Mouse (Mus musculus): ENCODE results near the gene Ptger4. TPM values are rescaled to one million over a fixed set of nuclear protein-coding genes. Genes with fewer than 3 reads are reported as not detected.
A peak's percentile ranks its signal among the peaks of the same experiment; 100 is the strongest.

Gene Ptger4
- polyA plus RNA-seq, 1 experiment, result 3.5 TPM

DNA sequence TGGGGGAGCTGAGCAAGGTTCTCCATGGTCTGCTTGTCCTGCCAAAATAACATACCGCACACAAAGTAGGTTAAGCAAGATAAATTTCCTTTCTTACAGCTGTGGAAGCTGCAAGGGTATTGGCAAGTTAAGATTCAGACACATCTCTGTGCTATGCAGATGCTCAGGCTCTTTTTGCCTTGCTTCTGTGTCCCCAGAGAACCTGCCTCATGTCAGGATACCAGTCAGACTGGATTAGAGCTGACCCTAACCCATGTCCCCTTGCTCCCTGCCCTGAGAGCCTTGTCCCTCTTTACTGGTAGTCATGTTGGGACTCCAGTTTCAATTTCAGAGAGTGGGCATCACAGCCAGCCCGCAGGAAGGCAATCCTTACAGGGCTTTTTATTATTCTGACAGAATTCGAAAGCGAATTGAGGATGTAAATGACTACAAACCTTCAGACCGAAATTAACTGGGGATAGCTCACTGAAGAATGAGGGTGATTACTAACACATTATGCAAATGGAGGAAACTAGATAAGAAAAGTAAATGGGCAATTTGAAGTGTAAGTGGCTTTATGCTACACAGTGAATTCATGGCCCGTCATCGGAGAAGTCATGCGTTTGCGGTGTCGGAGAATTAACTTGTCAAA, 19.0 kb upstream of the Ptger4 start:
- Histone ChIP-seq H3K4me1 (ENCODE audit: control insufficient read depth, insufficient read depth, low read length) (peaks cover 7% of the 10 kb centered on the region; the same call in 1 of the 2 replicates), H3K4me3 (replicated peaks; ENCODE audit: control insufficient read depth, low read depth, low read length) (peak overlapping the region; percentile 3), H3K27ac (ENCODE audit: control insufficient read depth, insufficient read depth, low read depth, low read length, poor library complexity) (peak overlapping the region; percentile 58)
- TF ChIP-seq POLR2A (IDR thresholded peaks at IDR 0.05; ENCODE audit: borderline replicate concordance, control insufficient read depth, low read depth, low read length) (no peak), CTCF (IDR thresholded peaks at IDR 0.05; ENCODE audit: control insufficient read depth, insufficient read depth, low read length) (no peak)
- WGBS, result 10% methylated on average over 10 of the region's 10 CpGs

DNA sequence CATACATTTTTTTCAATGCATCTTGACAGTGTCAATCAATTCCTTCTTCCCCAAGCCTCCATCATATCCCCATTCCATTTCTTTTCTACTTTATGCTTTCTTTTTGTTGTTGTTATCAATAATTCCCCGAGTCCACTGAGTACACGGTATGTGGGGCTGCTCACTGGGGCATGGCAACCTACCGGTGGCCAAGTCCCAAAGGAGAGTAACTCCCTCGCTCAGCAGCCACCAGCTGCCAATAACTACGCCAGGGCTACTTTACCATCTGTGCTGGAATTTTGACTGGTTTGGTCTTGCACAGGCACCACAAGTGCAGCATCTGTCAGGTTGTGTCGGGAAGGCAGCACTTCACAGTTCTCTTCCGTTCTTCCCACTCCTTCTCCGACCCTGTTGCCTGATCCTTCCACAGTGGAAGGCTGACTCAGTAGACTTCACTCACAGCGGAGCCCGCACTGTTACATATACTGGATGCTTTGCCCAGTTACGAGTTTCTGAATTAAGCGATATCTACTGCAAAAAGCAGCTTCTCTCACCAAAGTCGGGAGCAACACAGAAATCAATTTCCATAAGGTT, 18.2 kb upstream of the Ptger4 start:
- H3K4me1 ChIP-seq (ENCODE audit: control insufficient read depth, insufficient read depth, low read length), result peaks cover 7% of the 10 kb centered on the region; the same call in 1 of the 2 replicates
- 73% methylated on average over 13 of the region's 13 CpGs for WGBS
- 0 out of 2 replicates have a peak overlapping the region, but pooled peaks have one; percentile 12 for H3K27ac ChIP-seq (ENCODE audit: control insufficient read depth, insufficient read depth, low read depth, low read length, poor library complexity)
- no peak overlapping the region for H3K4me3 ChIP-seq (replicated peaks; ENCODE audit: control insufficient read depth, low read depth, low read length)
- TF ChIP-seq POLR2A (IDR thresholded peaks at IDR 0.05; ENCODE audit: borderline replicate concordance, control insufficient read depth, low read depth, low read length), result no peak
- TF ChIP-seq CTCF (IDR thresholded peaks at IDR 0.05; ENCODE audit: control insufficient read depth, insufficient read depth, low read length), result no peak

DNA sequence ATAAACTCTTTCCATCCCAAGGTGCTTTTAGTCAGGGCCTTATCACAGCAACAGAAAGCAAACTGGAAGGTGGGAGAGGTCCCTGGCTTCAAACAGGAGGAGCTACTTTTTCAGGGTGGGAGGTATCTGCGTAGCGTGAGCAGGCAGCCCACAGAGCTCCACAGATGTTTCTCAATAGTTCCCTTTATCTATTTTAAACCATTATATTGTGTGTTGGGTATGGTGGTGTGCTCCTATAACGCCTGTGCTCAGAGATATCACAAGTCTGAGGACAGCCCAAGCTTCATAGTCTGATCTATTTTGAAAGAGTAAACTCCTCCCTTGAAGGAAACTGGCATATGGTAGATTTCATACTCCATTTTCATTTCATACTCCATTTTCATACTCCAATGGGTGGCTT, 17.0 kb upstream of the Ptger4 start:
- WGBS, result 4% methylated on average over 3 of the region's 3 CpGs
- Histone ChIP-seq H3K4me3 (replicated peaks; ENCODE audit: control insufficient read depth, low read depth, low read length) (no peak overlapping the region), H3K27ac (ENCODE audit: control insufficient read depth, insufficient read depth, low read depth, low read length, poor library complexity) (no peak overlapping the region), H3K4me1 (ENCODE audit: control insufficient read depth, insufficient read depth, low read length) (peaks cover 7% of the 10 kb centered on the region; the same call in 1 of the 2 replicates)
- TF ChIP-seq POLR2A (IDR thresholded peaks at IDR 0.05; ENCODE audit: borderline replicate concordance, control insufficient read depth, low read depth, low read length) (no peak), CTCF (IDR thresholded peaks at IDR 0.05; ENCODE audit: control insufficient read depth, insufficient read depth, low read length) (no peak)

DNA sequence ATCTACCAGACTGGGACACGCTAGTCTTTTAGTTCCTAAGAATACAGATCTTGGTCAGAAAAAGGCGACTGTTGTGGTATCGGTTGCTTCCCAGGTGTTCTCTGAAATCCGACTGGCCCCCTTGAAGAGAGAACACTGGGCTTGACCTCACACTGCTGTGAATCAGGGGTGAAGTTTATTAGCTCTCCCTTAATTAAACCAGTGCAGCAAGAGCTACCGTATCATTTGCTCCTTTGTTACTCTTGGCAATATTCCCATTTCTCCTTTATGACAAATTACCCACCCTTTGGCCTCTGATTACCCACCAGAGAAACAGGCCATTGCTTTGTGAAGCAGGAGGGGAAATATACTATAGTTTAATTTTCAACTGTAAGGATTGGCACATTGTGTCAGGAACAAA, 16.2 kb upstream of the Ptger4 start:
- 85% methylated on average over 5 of the region's 5 CpGs for WGBS
- Histone ChIP-seq H3K4me3 (replicated peaks; ENCODE audit: control insufficient read depth, low read depth, low read length) (no peak overlapping the region), H3K4me1 (ENCODE audit: control insufficient read depth, insufficient read depth, low read length) (peaks cover 7% of the 10 kb centered on the region; the same call in 1 of the 2 replicates), H3K27ac (ENCODE audit: control insufficient read depth, insufficient read depth, low read depth, low read length, poor library complexity) (no peak overlapping the region)
- TF ChIP-seq CTCF (IDR thresholded peaks at IDR 0.05; ENCODE audit: control insufficient read depth, insufficient read depth, low read length) (no peak), POLR2A (IDR thresholded peaks at IDR 0.05; ENCODE audit: borderline replicate concordance, control insufficient read depth, low read depth, low read length) (no peak)

DNA sequence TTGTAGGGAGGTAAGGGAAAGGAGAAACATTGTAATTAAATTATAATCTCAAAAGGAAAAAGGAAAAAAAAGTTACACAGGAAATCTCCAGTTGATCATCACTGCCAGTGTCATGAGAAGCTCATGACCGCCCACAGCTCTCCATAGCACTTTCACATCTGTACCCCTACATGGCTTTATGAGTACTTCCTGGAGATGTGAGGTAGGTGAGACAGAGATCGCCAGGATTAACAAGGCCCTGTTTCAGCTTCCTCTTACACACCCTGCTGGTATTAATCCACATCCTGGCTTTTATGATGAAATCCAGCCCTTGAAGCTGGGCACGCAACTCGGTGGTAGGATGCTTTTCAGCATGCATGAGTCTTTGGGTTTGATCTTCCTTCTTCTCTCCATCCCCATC, 6.2 kb upstream of the Ptger4 start:
- H3K27ac ChIP-seq (ENCODE audit: control insufficient read depth, insufficient read depth, low read depth, low read length, poor library complexity), result no peak overlapping the region
- peaks cover 1% of the 10 kb centered on the region; the same call in 1 of the 2 replicates for H3K4me1 ChIP-seq (ENCODE audit: control insufficient read depth, insufficient read depth, low read length)
- TF ChIP-seq CTCF (IDR thresholded peaks at IDR 0.05; ENCODE audit: control insufficient read depth, insufficient read depth, low read length), result no peak
- 29% methylated on average over 4 of the region's 4 CpGs for WGBS
- no peak overlapping the region for H3K4me3 ChIP-seq (replicated peaks; ENCODE audit: control insufficient read depth, low read depth, low read length)

DNA sequence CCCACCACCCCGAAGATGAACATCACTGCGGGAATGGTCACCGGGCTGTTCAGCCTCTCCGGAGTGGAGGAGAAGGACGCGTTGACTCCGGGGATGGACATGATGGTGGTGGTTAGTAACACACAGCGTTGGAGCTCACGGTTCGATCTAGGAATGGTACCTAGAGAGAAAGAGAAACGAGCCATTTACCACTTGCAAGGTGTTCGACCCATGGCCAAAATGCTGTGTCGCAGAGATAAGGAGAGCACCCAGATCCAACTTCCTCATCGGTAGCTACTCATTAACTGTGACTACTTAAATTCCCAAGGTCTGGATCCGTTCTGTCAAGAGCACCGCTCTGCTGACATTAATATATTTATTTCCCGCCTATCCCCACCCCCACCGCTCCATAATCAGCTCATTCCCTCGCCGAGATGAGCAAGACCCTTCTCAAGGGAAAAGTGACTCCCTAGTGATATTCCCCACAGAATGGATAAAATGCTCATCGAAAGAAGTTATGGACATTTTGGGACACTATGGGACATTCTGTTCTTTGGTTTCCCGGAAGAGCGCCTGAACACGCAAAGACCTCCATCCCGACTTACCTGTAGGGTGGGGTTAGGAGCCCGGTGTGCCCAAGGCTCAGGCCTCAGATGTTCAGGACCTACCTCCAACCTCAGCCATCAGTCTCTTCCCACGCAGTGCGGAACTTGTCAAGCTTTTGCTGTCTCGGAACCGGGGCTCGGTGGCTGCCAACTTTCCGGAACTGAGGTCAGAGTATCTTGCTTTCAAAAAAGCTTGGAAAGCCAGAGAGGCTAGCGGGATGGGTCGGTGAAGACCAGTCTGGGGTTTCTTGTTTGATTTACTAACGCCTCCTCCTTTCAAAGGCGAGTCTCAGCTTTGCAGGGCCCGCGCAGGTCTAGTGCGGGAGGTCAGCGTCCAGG, 690 bp downstream of the Ptger4 start:
- Histone ChIP-seq H3K27ac (ENCODE audit: control insufficient read depth, insufficient read depth, low read depth, low read length, poor library complexity) (peak overlapping the region; percentile 81), H3K4me3 (replicated peaks; ENCODE audit: control insufficient read depth, low read depth, low read length) (peak overlapping the region; percentile 81), H3K4me1 (ENCODE audit: control insufficient read depth, insufficient read depth, low read length) (peaks cover 3% of the 10 kb centered on the region; the same call in 1 of the 2 replicates)
- 2% methylated on average over 40 of the region's 40 CpGs for WGBS
- TF ChIP-seq POLR2A (IDR thresholded peaks at IDR 0.05; ENCODE audit: borderline replicate concordance, control insufficient read depth, low read depth, low read length), result no peak
- TF ChIP-seq CTCF (IDR thresholded peaks at IDR 0.05; ENCODE audit: control insufficient read depth, insufficient read depth, low read length), result no peak

DNA sequence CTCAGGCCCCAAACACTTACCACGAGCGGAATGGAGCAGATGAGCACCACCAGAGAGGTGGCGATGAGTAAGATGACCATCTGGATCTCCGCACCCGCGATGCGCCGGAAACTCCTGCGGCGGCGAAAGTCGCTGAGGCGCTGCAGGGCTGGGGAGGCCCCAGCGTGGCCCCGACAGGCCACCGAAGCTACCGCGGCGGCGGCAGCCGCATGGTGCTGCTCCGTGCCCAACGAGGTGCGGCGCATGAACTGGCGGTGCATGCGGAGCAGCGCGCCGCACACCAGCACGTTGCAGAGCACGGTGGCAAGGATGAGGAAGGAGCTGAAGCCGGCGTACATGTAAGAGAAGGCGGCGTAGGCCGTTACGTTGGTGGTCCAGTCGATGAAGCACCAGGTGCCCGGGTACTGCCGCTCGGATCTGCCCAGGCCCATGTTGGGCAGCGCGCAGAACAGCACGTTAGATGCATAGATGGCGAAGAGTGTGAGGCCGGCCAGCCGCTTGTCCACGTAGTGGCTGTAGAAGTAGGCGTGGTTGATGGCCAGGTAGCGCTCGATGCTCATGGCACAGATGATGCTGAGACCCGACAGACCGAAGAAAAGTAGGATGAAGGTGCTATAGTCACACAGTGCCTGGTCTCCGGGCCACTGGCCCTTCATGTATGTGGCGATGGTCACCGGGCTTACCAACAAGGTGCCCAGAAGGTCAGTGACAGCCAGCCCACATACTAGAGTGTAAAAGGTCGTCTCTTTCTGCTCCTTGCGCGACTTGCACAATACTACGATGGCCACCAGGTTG, 1.5 kb downstream of the Ptger4 start:
- peak overlapping the region; percentile 81 for H3K4me3 ChIP-seq (replicated peaks; ENCODE audit: control insufficient read depth, low read depth, low read length)
- peaks cover 3% of the 10 kb centered on the region; the same call in 1 of the 2 replicates for H3K4me1 ChIP-seq (ENCODE audit: control insufficient read depth, insufficient read depth, low read length)
- H3K27ac ChIP-seq (ENCODE audit: control insufficient read depth, insufficient read depth, low read depth, low read length, poor library complexity), result peak overlapping the region; percentile 58
- WGBS, result 3% methylated on average over 61 of the region's 61 CpGs
- TF ChIP-seq POLR2A (IDR thresholded peaks at IDR 0.05; ENCODE audit: borderline replicate concordance, control insufficient read depth, low read depth, low read length) (peak; percentile 43; the same call in 1 of the 2 replicates), CTCF (IDR thresholded peaks at IDR 0.05; ENCODE audit: control insufficient read depth, insufficient read depth, low read length) (no peak)

Data from bone marrow, adult 2 months (tissue).